Mouse (Mus musculus): ENCODE data around the gene Rcbtb2. TPM values are rescaled to one million over a fixed set of nuclear protein-coding genes. Genes with fewer than 3 reads are reported as not detected.

Rcbtb2 gene
- polyA plus RNA-seq, 1 experiment from 2014 or later = 66.8 TPM

- H3K4me1 ChIP-seq (replicated peaks) = no peaks in the 10 kb centered on the region
- no peaks in the 10 kb centered on the region for H3K9me3 ChIP-seq
- no peak overlapping the region for H3K4me2 ChIP-seq
- no peak overlapping the region for H3K4me3 ChIP-seq
- no peak overlapping the region for H3K27ac ChIP-seq (replicated peaks)
- H3K27me3 ChIP-seq = no peaks in the 10 kb centered on the region
- H3K9ac ChIP-seq = no peak overlapping the region
- H3K36me3 ChIP-seq = no peaks in the 10 kb centered on the region
- 40% methylated on average over 4 of the region's 4 CpGs for WGBS
- no peak for ATAC-seq (ENCODE audit: low FRiP score, low read depth)
These were observed 131.6 kb downstream of the Rcbtb2 start for GRCm38 (mm10) chr14:73254412-73254811.

- Histone ChIP-seq H3K27ac (replicated peaks) (no peak overlapping the region), H3K9ac (no peak overlapping the region), H3K4me3 (no peak overlapping the region), H3K4me2 (no peak overlapping the region), H3K27me3 (no peaks in the 10 kb centered on the region), H3K36me3 (no peaks in the 10 kb centered on the region), H3K9me3 (no peaks in the 10 kb centered on the region), H3K4me1 (replicated peaks) (no peaks in the 10 kb centered on the region)
- no peak for ATAC-seq (ENCODE audit: low FRiP score, low read depth)
- WGBS = 58% methylated on average over 3 of the region's 3 CpGs
These were observed 132.7 kb downstream of the Rcbtb2 start for GRCm38 (mm10) chr14:73255426-73255970.

- WGBS = 72% methylated on average over 7 of the region's 7 CpGs
- no peaks in the 10 kb centered on the region for H3K9me3 ChIP-seq
- H3K9ac ChIP-seq = no peak overlapping the region
- no peaks in the 10 kb centered on the region for H3K4me1 ChIP-seq (replicated peaks)
- H3K4me2 ChIP-seq = no peak overlapping the region
- H3K27ac ChIP-seq (replicated peaks) = no peak overlapping the region
- no peaks in the 10 kb centered on the region for H3K27me3 ChIP-seq
- no peak for ATAC-seq (ENCODE audit: low FRiP score, low read depth)
- no peak overlapping the region for H3K4me3 ChIP-seq
- peaks cover 4% of the 10 kb centered on the region; the same call in 1 of the 2 replicates for H3K36me3 ChIP-seq
These were observed 134.5 kb downstream of the Rcbtb2 start for GRCm38 (mm10) chr14:73257348-73257747.

MicroRNAs encoded within 50 kb of the gene (microRNA counts, 519-probe panel; counts per million panel counts)
- not detected for microRNA mmu-miR-687

Small RNA genes within 50 kb of the gene (microRNA-seq; reads per million reads assigned to microRNA genes)
- not detected for gene Mir687

Other genes starting within 250 kb of the Rcbtb2 start
- gene Cysltr2, start 73.9 kb upstream of the Rcbtb2 start, polyA plus RNA-seq (2015; fragmentation: Nextera tagmentation; extraction: Ambion mirVana) = 0.21 TPM in 1 of 2 replicates, not detected in the other
- gene Lpar6, start 114.9 kb downstream of the Rcbtb2 start, polyA plus RNA-seq (2015; fragmentation: Nextera tagmentation; extraction: Ambion mirVana) = 4.3 and 5.2 TPM in 2 replicates
- gene Rb1, start 202.8 kb downstream of the Rcbtb2 start, polyA plus RNA-seq (2015; fragmentation: Nextera tagmentation; extraction: Ambion mirVana) = 25.7 and 27.5 TPM in 2 replicates

All from hindbrain, embryonic 15.5 days (tissue).